ENCODE assay signal across 9 mouse cellular contexts in the genomic region with DNA sequence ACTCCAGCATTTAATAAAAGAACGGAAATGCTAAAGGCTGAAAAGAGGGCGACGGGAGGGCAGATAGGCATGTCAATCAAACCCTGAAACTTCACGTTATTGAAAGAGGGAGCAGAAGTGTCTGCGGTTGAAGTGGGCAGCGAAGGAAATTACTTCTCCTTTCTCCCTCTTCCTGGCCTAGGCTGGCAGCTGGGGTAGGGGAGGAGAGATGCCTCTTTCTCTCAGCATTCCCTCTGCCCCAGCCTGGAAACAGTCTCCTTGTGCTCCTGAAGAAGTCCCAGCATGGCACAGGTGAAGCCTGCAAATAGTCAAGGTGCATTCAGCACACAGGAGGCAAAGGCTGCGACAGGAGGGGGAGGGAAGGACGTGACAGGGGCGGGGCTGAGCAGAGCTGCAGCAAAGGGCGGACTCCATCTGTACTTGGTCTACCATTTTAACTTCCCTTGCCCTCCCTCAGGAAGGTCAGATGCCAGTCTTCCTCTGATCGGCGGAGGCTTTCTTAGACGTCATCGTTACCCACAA.
DNase-seq lines count a peak whose midpoint lies in the region; ATAC-seq and TF ChIP-seq lines count a peak whose summit lies in the region.
"Had no signal": no experiment of that assay in that cellular context is flagged by ENCODE, and none has a peak within 500 bp of the region (broad histone marks: within the 10 kb centered on the region; RNA-seq: fewer than 3 reads in every experiment).

No protein-coding gene starts in this region.

- H3K36me3 ChIP-seq in heart, adult 2 months (ENCODE audit: control insufficient read depth, insufficient read depth, low read length), result no peaks in the 10 kb centered on the region
- H3K36me3 ChIP-seq in embryonic facial prominence, embryonic 12.5 days, result no peaks in the 10 kb centered on the region
- H3K36me3 ChIP-seq in liver, embryonic 15.5 days (replicated peaks), result no peaks in the 10 kb centered on the region
- H3K36me3 ChIP-seq: heart, embryonic 10.5 days had no signal

- no peak for ATAC-seq in embryonic facial prominence, embryonic 12.5 days (ENCODE audit: insufficient number of reproducible peaks, insufficient read depth, low FRiP score, low TSS enrichment)
- peak; percentile 54; the same call in 1 of the 2 replicates for ATAC-seq in liver, embryonic 15.5 days (ENCODE audit: insufficient read depth)

- WGBS in heart, adult 2 months, result 43% methylated on average over 14 of the region's 14 CpGs
- 48% methylated on average over 14 of the region's 14 CpGs for WGBS in embryonic facial prominence, embryonic 12.5 days
- WGBS in liver, embryonic 15.5 days (ENCODE audit: insufficient replicate concordance), result 9% methylated on average over 14 of the region's 14 CpGs

- no peak overlapping the region for H3K4me3 ChIP-seq in heart, adult 2 months
- H3K4me3 ChIP-seq in embryonic facial prominence, embryonic 12.5 days, result no peak overlapping the region
- peak overlapping the region; percentile 29 for H3K4me3 ChIP-seq in liver, embryonic 15.5 days (replicated peaks)
- H3K4me3 ChIP-seq: heart, embryonic 10.5 days had no signal

- intact Hi-C loops in heart, adult 2 months (cut with DNase I), result no loop called here

- no peak overlapping the region for H3K4me2 ChIP-seq in embryonic facial prominence, embryonic 12.5 days (replicated peaks)
- peak overlapping the region; percentile 60 for H3K4me2 ChIP-seq in liver, embryonic 15.5 days

- no peak for TF ChIP-seq CTCF in heart, adult 2 months (IDR thresholded peaks at IDR 0.05)

- no peak overlapping the region for H3K27ac ChIP-seq in heart, adult 2 months
- H3K27ac ChIP-seq in embryonic facial prominence, embryonic 12.5 days, result peak overlapping the region; percentile 17; the same call in 1 of the 2 replicates
- H3K27ac ChIP-seq in liver, embryonic 15.5 days (replicated peaks), result no peak overlapping the region; the same call in 1 of the 2 replicates
- H3K27ac ChIP-seq: heart, embryonic 10.5 days had no signal

- TF ChIP-seq POLR2A in heart, adult 2 months (IDR thresholded peaks at IDR 0.05; ENCODE audit: insufficient read depth, low read depth, low read length), result no peak

- no peak overlapping the region for H3K9ac ChIP-seq in heart, adult 2 months (ENCODE audit: low read depth, low read length)
- no peak overlapping the region for H3K9ac ChIP-seq in embryonic facial prominence, embryonic 12.5 days
- peak overlapping the region; percentile 7; the same call in 1 of the 2 replicates for H3K9ac ChIP-seq in liver, embryonic 15.5 days

- no peaks in the 10 kb centered on the region for H3K9me3 ChIP-seq in embryonic facial prominence, embryonic 12.5 days
- H3K9me3 ChIP-seq in liver, embryonic 15.5 days (replicated peaks), result no peaks in the 10 kb centered on the region
- H3K9me3 ChIP-seq: heart, embryonic 10.5 days had no signal

- no peak for TF ChIP-seq EP300 in heart, adult 2 months (IDR thresholded peaks at IDR 0.05; ENCODE audit: insufficient read depth, low read depth, low read length)

- H3K79me2 ChIP-seq in heart, adult 2 months (replicated peaks; ENCODE audit: control insufficient read depth, insufficient read depth, low read length), result no peaks in the 10 kb centered on the region

- no peaks in the 10 kb centered on the region for H3K27me3 ChIP-seq in heart, adult 2 months (ENCODE audit: control insufficient read depth, insufficient read depth, low read length)
- no peaks in the 10 kb centered on the region for H3K27me3 ChIP-seq in embryonic facial prominence, embryonic 12.5 days
- H3K27me3 ChIP-seq in liver, embryonic 15.5 days, result no peaks in the 10 kb centered on the region

- H3K4me1 ChIP-seq in heart, adult 2 months (ENCODE audit: control insufficient read depth, insufficient read depth, low read length), result no peaks in the 10 kb centered on the region
- peaks cover 5% of the 10 kb centered on the region; the same call in 1 of the 2 replicates for H3K4me1 ChIP-seq in embryonic facial prominence, embryonic 12.5 days
- peaks cover 9% of the 10 kb centered on the region for H3K4me1 ChIP-seq in liver, embryonic 15.5 days (replicated peaks)

- DNase-seq in heart, adult 2 months, result peak; percentile 11 to 20
- no peak for DNase-seq in heart, adult 9 months (ENCODE audit: low spot score in 2 of 2)
- peak; percentile 20 to 66 for DNase-seq in spleen, postnatal 4 days (ENCODE audit: low spot score in 2 of 2)
- DNase-seq in layer of hippocampus, postnatal 36 days, result no peak
- DNase-seq in ovary, postnatal 10 days (ENCODE audit: low spot score), result no peak
- no peak for DNase-seq in yolk sac, embryonic 10.5 days (ENCODE audit: low spot score)

Comparison
In these comparisons a context has a peak if more than half of its experiments do, and no peak if none do; other contexts are left out.
1. DNase-seq: peak in heart, adult 2 months (2 of 2) and spleen, postnatal 4 days (2 of 2); none in heart, adult 9 months (0 of 2), layer of hippocampus, postnatal 36 days (0 of 2), ovary, postnatal 10 days (single experiment) and yolk sac, embryonic 10.5 days (single experiment).